Mouse (Mus musculus): ENCODE results near the gene Utp14b.
A peak's percentile ranks its signal among the peaks of the same experiment; 100 is the strongest.

DNA sequence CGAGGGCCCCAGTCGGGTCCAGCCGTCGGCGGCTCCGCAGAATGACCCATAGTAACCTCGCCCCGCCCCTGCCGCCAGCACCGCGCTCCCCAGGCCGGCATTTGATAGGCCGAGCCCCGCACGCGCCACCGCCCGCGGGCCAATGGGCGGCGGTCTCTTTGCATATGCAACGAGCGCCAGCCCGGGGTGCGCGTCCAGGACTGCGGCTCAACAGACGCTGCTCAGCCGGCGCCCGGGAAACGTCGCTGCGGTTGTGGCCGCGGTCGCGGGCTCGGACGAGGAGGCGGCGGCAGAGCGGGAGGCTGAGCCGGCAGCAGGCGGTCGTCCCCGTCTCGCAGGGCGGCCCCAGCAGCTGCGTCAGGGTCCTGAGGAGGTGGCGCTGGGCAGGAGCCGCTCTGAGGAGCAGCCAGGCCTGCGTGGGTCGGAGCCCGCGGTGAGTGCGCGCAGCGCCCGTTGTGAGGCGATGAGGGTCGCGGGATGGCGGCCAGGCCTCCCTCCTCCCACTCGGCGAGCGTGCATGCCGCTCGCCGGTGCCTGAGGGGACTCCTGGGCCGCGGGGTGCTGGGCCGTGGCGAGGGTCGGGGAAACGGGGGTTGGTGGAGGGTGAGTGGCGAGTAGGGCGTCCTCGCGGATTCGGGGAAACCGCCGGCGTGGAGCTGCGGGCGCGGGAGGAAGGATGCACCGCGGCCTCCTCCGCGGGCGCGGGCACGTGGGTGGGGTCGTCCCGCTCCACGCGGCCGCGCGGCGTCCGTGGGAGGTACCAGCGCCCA lies at the start of gene Utp14b, which contains the start of gene Acsl3:
- peak; percentile 98 for TF ChIP-seq POLR2A (IDR thresholded peaks at IDR 0.05; ENCODE audit: control insufficient read depth, extremely low read depth, insufficient read depth, low read length, poor library complexity)
- 0 out of 2 replicates have a peak, but pooled peaks have one; percentile 28 for TF ChIP-seq CTCF (IDR thresholded peaks at IDR 0.05; ENCODE audit: borderline replicate concordance, control insufficient read depth, extremely low read depth, insufficient read depth, low read length, poor library complexity)
